Mouse (Mus musculus): ENCODE results near the gene Golph3. TPM values are rescaled to one million over a fixed set of nuclear protein-coding genes. Genes with fewer than 3 reads are reported as not detected.

The Golph3 gene
- polyA plus RNA-seq, 1 experiment from 2014 or later, result 106 TPM

DNA sequence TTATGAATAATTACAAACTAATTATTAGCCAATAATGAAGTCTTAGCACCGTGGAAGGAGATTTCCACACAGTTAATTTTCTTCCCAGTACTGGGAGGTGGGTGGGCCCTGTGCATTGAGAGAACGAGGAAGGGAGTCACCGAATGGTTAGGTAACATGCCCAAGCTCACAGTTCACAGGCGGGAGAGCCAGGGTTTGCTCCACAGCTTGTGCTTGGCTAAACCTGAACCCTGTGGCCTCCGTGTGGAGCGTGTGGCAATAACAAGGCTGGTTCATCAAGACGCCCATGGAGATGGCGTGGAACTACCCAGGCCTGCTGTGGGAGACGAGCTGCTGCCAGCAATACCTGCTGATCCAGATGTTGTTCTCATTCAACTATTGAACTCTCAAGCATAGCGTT, 56.5 kb downstream of the Golph3 start:
- CTCF ChIA-PET, result no interaction called here
- H3K27me3 ChIP-seq, result no peaks in the 10 kb centered on the region
- no peak for TF ChIP-seq CTCF (IDR thresholded peaks at IDR 0.05)
- ATAC-seq (no peak), DNase-seq (ENCODE audit: low read depth, low spot score) (no peak)
- POLR2A ChIA-PET, result no interaction called here
- in situ Hi-C loops (cut with MboI; ENCODE audit: low pct_unique_long_range_greater_than_20kb), result no loop called here

DNA sequence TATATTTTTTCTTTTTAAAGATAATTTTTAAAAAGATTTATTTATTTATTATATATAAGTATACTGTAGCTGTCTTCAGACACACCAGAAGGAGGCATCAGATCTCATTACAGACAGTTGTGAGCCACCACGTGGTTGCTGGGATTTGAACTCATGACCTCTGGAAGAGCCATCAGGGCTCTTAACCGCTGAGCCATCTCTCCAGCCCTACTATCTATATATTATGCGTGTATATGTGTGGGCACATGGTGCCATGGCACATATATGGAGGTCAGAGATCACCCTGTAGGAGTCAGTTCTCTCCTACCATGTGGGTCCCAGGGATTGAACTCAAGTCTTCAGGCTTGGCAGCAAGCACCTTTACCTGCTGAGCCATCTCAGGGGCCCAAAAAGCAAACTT, 58.8 kb downstream of the Golph3 start:
- no peaks in the 10 kb centered on the region for H3K27me3 ChIP-seq
- TF ChIP-seq CTCF (IDR thresholded peaks at IDR 0.05), result no peak
- ATAC-seq, result no peak

GRCm38 (mm10) chr15:12380548-12380947, 59.3 kb downstream of the Golph3 start:
- in situ Hi-C loops (cut with MboI; ENCODE audit: low pct_unique_long_range_greater_than_20kb), result no loop called here

More for the DNA sequence above, 58.8 kb downstream of the Golph3 start:
- POLR2A ChIA-PET, result no interaction called here
- in situ Hi-C loops (cut with MboI; ENCODE audit: low pct_unique_long_range_greater_than_20kb), result no loop called here
- CTCF ChIA-PET, result interaction anchor here (1.0 kb wide), 1 partner anchor 170 kb away, joined by 3 read pairs; no protein-coding TSS in a partner anchor
- no peak for DNase-seq (ENCODE audit: low read depth, low spot score)

DNA sequence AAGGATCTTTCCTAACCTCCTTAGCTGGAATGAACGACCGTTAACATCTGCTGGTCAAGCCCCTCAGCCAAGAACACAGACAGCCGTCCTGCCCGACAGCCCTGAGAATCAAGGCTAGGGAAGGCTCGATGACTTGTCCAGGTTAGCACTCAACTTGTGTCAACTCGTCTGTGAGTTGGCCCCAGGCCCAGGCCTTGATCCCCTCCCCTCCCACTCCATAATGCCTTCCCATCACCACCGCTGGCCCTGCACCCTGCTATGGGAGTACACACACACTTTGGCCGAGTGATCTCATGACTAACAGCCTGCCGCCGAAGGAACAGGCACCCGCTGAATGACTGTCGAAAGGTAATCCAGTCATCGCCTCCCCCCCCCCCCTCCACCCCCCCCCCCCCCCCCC, 63.4 kb downstream of the Golph3 start:
- H3K27me3 ChIP-seq, result no peaks in the 10 kb centered on the region
- ChIA-PET POLR2A (no interaction called here), CTCF (no interaction called here)
- no peak for TF ChIP-seq CTCF (IDR thresholded peaks at IDR 0.05)
- ATAC-seq (peak; percentile 24), DNase-seq (ENCODE audit: low read depth, low spot score) (no peak)
- in situ Hi-C loops (cut with MboI; ENCODE audit: low pct_unique_long_range_greater_than_20kb), result no loop called here

More at GRCm38 (mm10) chr15:12380548-12380947, 59.3 kb downstream of the Golph3 start:
- TF ChIP-seq CTCF (IDR thresholded peaks at IDR 0.05), result peak; percentile 84
- DNase-seq (ENCODE audit: low read depth, low spot score) (peak; percentile 7), ATAC-seq (no peak)
- ChIA-PET CTCF (no interaction called here), POLR2A (no interaction called here)
- no peaks in the 10 kb centered on the region for H3K27me3 ChIP-seq

DNA sequence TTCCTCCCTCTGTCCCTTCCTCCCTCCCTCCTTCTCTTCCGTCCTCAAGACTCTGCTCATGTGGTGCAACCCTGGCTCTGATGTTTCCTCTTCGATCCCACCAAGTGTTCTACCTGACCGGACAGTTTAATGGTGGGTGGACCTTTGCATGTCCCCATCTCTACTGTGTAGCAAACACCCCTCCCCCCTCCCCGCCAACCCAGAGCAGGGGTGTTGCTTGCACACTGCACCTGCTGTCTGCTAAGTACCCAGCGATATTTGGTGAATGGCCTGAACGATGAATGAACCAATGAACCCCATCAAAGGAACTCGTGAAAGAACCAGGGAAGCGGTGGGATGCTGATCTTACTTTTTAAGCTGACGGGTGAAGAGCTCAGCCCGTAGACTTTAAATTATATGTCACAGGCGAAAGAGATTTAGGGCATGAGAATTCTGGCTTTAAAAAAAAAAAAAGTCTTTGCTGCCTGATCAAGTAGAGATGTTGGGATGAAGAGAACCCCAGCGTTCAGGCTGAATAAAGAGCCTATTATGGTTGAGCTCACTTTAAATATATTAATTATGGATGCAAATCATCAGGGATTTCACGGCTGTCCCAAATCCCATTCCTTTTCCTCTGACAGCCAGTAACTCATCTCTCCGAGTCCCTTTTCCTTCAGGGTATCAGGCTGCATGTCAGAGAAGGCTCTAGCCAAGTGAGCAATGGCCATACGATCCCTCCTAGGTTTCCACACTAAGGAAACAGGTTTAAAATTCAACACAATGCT, 67.7 kb downstream of the Golph3 start:
- ATAC-seq (no peak), DNase-seq (ENCODE audit: low read depth, low spot score) (no peak)
- TF ChIP-seq CTCF (IDR thresholded peaks at IDR 0.05), result no peak
- ChIA-PET POLR2A (no interaction called here), CTCF (no interaction called here)
- in situ Hi-C loops (cut with MboI; ENCODE audit: low pct_unique_long_range_greater_than_20kb), result no loop called here
- peaks cover 3% of the 10 kb centered on the region for H3K27me3 ChIP-seq

GRCm38 (mm10) chr15:12394758-12395157, 73.5 kb downstream of the Golph3 start:
- no peak for DNase-seq (ENCODE audit: low read depth, low spot score)
- in situ Hi-C loops (cut with MboI; ENCODE audit: low pct_unique_long_range_greater_than_20kb), result no loop called here
- CTCF ChIA-PET, result no interaction called here
- no peak for TF ChIP-seq CTCF (IDR thresholded peaks at IDR 0.05)
- ATAC-seq, result no peak
- POLR2A ChIA-PET, result no interaction called here
- peaks cover 11% of the 10 kb centered on the region for H3K27me3 ChIP-seq

- no peak for TF ChIP-seq CTCF (IDR thresholded peaks at IDR 0.05)
- CTCF ChIA-PET, result no interaction called here
Measured at GRCm38 (mm10) chr15:12397032-12397431, 75.8 kb downstream of the Golph3 start.

More at GRCm38 (mm10) chr15:12397032-12397431, 75.8 kb downstream of the Golph3 start:
- DNase-seq (ENCODE audit: low read depth, low spot score) (no peak), ATAC-seq (no peak)
- peaks cover 12% of the 10 kb centered on the region for H3K27me3 ChIP-seq
- in situ Hi-C loops (cut with MboI; ENCODE audit: low pct_unique_long_range_greater_than_20kb), result no loop called here
- POLR2A ChIA-PET, result no interaction called here

Other genes with a start within 250 kb of the Golph3 start
- gene Zfr, start 203.6 kb upstream of the Golph3 start, polyA plus RNA-seq (2021), result 105 TPM
- gene Mtmr12, start 116.4 kb upstream of the Golph3 start, polyA plus RNA-seq (2021), result 20.8 TPM
- gene 1810049J17Rik, start 449 bp downstream of the Golph3 start, polyA plus RNA-seq (2021), result 2.0 TPM